Mouse (Mus musculus) forebrain, embryonic 11.5 days (tissue): Measurements from ENCODE around the gene Mid2. TPM values are rescaled to one million over a fixed set of nuclear protein-coding genes. Genes with fewer than 3 reads are reported as not detected.
"Not testable (repeated sequence)": the region's sequence is repeated elsewhere in the genome, so short reads cannot be mapped to it uniquely, and the experiment has no call there.

ENCODE experiments used
- ATAC-seq: fragments of 200-750 bp; cut with Nextera tagmentation; replicated peaks from 2 replicates; pipeline ENCODE4 v1.8.0; 2017; ENCODE audit warnings: moderate TSS enrichment; ENCODE audit not compliant: low FRiP score
- DNase-seq: peaks from one replicate; pipeline ENCODE4 v3.0.0-alpha.2; 2017; ENCODE audit warnings: low spot score
- H3K27ac ChIP-seq: fragments of 300-500 bp; sonication (generic); 2 replicates; pipeline ENCODE4 v1.5.1; 2014; ENCODE audit warnings: low read depth, low read length
- H3K27me3 ChIP-seq: fragments of 300-500 bp; sonication (generic); 2 replicates; pipeline ENCODE4 v1.6.1; 2014; ENCODE audit warnings: mild to moderate bottlenecking, low read length, mixed read lengths; ENCODE audit not compliant: control insufficient read depth, insufficient read depth
- H3K36me3 ChIP-seq: fragments of 300-500 bp; sonication (generic); 2 replicates; pipeline ENCODE4 v1.6.1; 2014; ENCODE audit warnings: mild to moderate bottlenecking, low read length, moderate library complexity, mixed read lengths; ENCODE audit not compliant: control insufficient read depth, insufficient read depth
- H3K4me1 ChIP-seq: fragments of 300-500 bp; sonication (generic); replicated peaks from 2 replicates; pipeline ENCODE4 v1.6.1; 2014; ENCODE audit warnings: low read length, mixed read lengths; ENCODE audit not compliant: control insufficient read depth, insufficient read depth
- H3K4me2 ChIP-seq: fragments of 300-500 bp; sonication (generic); 2 replicates; pipeline ENCODE4 v1.6.1; 2014; ENCODE audit warnings: low read depth, mild to moderate bottlenecking, low read length, moderate library complexity, mixed read lengths; ENCODE audit not compliant: severe bottlenecking
- H3K4me3 ChIP-seq: fragments of 300-500 bp; sonication (generic); 2 replicates; pipeline ENCODE4 v1.5.1; 2014; ENCODE audit warnings: low read depth, low read length
- H3K9ac ChIP-seq: fragments of 300-500 bp; sonication (generic); 2 replicates; pipeline ENCODE4 v1.6.1; 2014; ENCODE audit warnings: low read length
- H3K9me3 ChIP-seq: fragments of 300-500 bp; sonication (generic); 2 replicates; pipeline ENCODE4 v1.6.1; 2016; ENCODE audit warnings: low read length, mixed read lengths; ENCODE audit not compliant: control insufficient read depth
- WGBS: fragments of 180-500 bp; shearing (Covaris S2); extraction: QIAGEN DNeasy Blood & Tissue Kit; methylation state at CpG from one replicate; pipeline ENCODE4 v1.1.7; 2014; 5-methylcytosine and 5-hydroxymethylcytosine counted together
- polyA plus RNA-seq: library from polyadenylated mRNA; unstranded; fragments of >200 nt; fragmentation: Nextera tagmentation; extraction: Ambion mirVana; gene quantifications from 2 replicates; pipeline ENCODE4 v1.2.1, GENCODE M21; 2014

The Mid2 gene
- polyA plus RNA-seq, 1 experiment from 2014 or later = 2.0 TPM

- WGBS = 80% methylated on average over 2 of the region's 2 CpGs
- peaks cover 10% of the 10 kb centered on the region; the same call in 1 of the 2 replicates for H3K27me3 ChIP-seq
Measured at GRCm38 (mm10) chrX:140688335-140688734, 23.9 kb downstream of the Mid2 start.

GRCm38 (mm10) chrX:140697872-140698463, 33.6 kb downstream of the Mid2 start:
- DNase-seq, ATAC-seq, H3K4me2 ChIP-seq, H3K9me3 ChIP-seq, H3K27ac ChIP-seq, H3K9ac ChIP-seq, H3K4me3 ChIP-seq, H3K36me3 ChIP-seq, H3K27me3 ChIP-seq, H3K4me1 ChIP-seq: not testable (repeated sequence)
- 65% methylated on average over 6 of the region's 7 CpGs for WGBS

More at GRCm38 (mm10) chrX:140688335-140688734, 23.9 kb downstream of the Mid2 start:
- no peaks in the 10 kb centered on the region for H3K9me3 ChIP-seq
- no peaks in the 10 kb centered on the region for H3K4me1 ChIP-seq
- DNase-seq = no peak
- H3K4me3 ChIP-seq = no peak overlapping the region
- no peak for ATAC-seq
- no peak overlapping the region for H3K4me2 ChIP-seq
- H3K36me3 ChIP-seq = no peaks in the 10 kb centered on the region
- H3K27ac ChIP-seq = no peak overlapping the region
- no peak overlapping the region for H3K9ac ChIP-seq

DNA sequence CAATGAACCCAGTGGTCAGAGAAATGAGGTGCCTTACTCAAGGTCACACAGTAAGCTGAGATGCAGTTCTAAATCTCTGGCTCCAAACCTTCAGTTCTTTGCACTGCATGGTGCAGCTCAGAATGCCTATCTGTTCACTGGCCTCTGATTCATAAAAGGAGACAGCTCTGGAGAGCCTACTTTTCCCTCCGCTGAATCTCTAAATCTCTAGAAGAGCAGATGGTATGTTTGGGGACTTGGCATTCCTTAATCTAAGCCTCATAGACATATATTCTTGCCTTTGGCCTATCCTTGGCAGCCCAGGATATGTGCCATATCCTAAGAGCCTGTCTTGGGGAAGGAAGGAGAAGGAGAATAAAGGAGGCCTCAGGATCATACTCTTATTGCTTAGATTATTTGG, 38.8 kb downstream of the Mid2 start:
- H3K9ac ChIP-seq = no peak overlapping the region
- ATAC-seq (no peak), DNase-seq (no peak)
- WGBS = 84% methylated on average over 1 of the region's 1 CpGs
- H3K4me3 ChIP-seq = no peak overlapping the region
- H3K27ac ChIP-seq = no peak overlapping the region
- peaks cover 5% of the 10 kb centered on the region; the same call in 1 of the 2 replicates for H3K27me3 ChIP-seq
- H3K4me2 ChIP-seq = no peak overlapping the region
- H3K4me1 ChIP-seq = no peaks in the 10 kb centered on the region
- H3K36me3 ChIP-seq = no peaks in the 10 kb centered on the region
- H3K9me3 ChIP-seq = no peaks in the 10 kb centered on the region

DNA sequence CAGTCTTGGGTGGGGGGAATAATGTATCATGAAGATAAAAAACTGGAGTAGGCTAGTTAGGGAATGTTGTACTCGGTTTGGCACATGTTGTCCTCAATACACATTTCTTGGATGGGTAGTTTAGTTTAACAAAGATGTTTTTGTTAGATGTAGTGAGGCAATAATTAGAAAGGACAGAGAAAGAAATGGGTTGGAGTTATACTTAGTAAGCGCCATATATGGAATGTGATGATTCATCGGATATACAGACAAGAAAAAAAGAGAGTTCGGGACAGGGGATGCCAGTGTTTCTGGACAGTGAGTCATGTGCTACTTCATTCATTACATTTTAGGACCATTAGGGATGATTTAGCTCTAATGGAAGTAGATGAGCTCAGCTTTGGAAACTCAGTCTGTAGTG, 41.7 kb downstream of the Mid2 start:
- Histone ChIP-seq H3K36me3 (no peaks in the 10 kb centered on the region), H3K9me3 (no peaks in the 10 kb centered on the region), H3K4me1 (no peaks in the 10 kb centered on the region), H3K9ac (no peak overlapping the region), H3K4me2 (no peak overlapping the region), H3K27ac (no peak overlapping the region), H3K27me3 (peaks cover 2% of the 10 kb centered on the region; the same call in 1 of the 2 replicates), H3K4me3 (no peak overlapping the region)
- DNase-seq = no peak
- WGBS = 88% methylated on average over 4 of the region's 4 CpGs
- ATAC-seq = no peak

DNA sequence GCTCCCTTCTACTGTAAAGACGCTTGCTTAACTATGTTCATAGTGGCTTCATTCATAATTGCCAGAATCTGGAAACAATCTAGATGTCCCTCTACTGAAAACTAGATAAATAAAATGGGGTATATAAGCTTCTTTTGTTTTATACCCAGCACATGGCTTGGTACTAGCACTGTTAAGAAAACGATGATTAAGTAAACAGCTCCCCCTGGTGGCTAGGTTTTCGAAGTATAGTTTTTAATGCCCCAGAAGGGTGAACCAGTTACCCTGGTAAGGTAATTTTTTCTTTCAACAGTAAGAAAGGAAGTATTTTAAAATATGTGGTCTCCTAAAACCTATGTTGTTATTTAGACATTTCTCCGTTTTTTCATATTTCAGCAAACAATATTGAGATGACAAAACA, 58.0 kb downstream of the Mid2 start:
- H3K9ac ChIP-seq = no peak overlapping the region
- no peak overlapping the region for H3K4me3 ChIP-seq
- no peaks in the 10 kb centered on the region for H3K36me3 ChIP-seq
- no peaks in the 10 kb centered on the region for H3K9me3 ChIP-seq
- no peaks in the 10 kb centered on the region; the same call in 1 of the 2 replicates for H3K27me3 ChIP-seq
- DNase-seq = no peak
- no peak overlapping the region for H3K4me2 ChIP-seq
- WGBS = 34% methylated on average over 4 of the region's 4 CpGs
- H3K4me1 ChIP-seq = no peaks in the 10 kb centered on the region
- no peak overlapping the region for H3K27ac ChIP-seq
- ATAC-seq = no peak

- no peaks in the 10 kb centered on the region for H3K36me3 ChIP-seq
- H3K9ac ChIP-seq = no peak overlapping the region
- H3K4me2 ChIP-seq = no peak overlapping the region
- DNase-seq (no peak), ATAC-seq (no peak)
- H3K27ac ChIP-seq = no peak overlapping the region
- H3K27me3 ChIP-seq = peaks cover 5% of the 10 kb centered on the region
- H3K4me3 ChIP-seq = no peak overlapping the region
- H3K4me1 ChIP-seq = no peaks in the 10 kb centered on the region
- no peaks in the 10 kb centered on the region for H3K9me3 ChIP-seq
Measured at GRCm38 (mm10) chrX:140738986-140739385, 74.6 kb downstream of the Mid2 start.

GRCm38 (mm10) chrX:140743213-140743612, 78.8 kb downstream of the Mid2 start:
- WGBS = 76% methylated on average over 5 of the region's 5 CpGs
- Histone ChIP-seq H3K4me2 (no peak overlapping the region), H3K27me3 (peaks cover 1% of the 10 kb centered on the region), H3K9ac (no peak overlapping the region), H3K4me1 (no peaks in the 10 kb centered on the region), H3K4me3 (no peak overlapping the region), H3K9me3 (no peaks in the 10 kb centered on the region), H3K27ac (no peak overlapping the region), H3K36me3 (no peaks in the 10 kb centered on the region)
- ATAC-seq = no peak
- DNase-seq = no peak

GRCm38 (mm10) chrX:140769794-140770193, 105.4 kb downstream of the Mid2 start:
- Histone ChIP-seq H3K36me3 (no peaks in the 10 kb centered on the region), H3K9me3 (no peaks in the 10 kb centered on the region), H3K27me3 (peaks cover 2% of the 10 kb centered on the region; the same call in 1 of the 2 replicates), H3K4me2 (no peak overlapping the region), H3K9ac (no peak overlapping the region), H3K4me1 (no peaks in the 10 kb centered on the region), H3K4me3 (no peak overlapping the region), H3K27ac (no peak overlapping the region)
- DNase-seq = no peak
- WGBS = 68% methylated on average over 1 of the region's 1 CpGs
- no peak for ATAC-seq

DNA sequence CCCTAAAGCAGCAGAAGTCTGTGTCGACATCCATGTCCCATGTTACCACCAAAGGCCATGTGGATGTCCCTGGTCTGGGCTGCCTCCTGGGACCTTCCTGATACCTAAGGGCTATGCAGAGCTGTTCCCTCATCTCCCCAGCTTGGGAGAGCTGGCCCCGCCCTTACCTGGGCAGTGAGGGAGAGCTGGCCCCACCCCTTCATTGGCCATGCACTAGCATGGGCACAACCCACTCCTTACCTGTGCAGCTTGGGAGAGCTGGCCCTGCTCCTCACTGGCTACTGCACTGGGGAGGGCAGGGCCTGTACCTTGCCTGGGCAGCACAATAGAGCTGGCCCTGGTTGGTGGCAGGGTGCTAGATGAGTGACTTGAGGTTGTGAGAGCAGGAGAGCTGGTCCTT, 140.9 kb downstream of the Mid2 start:
- H3K27me3 ChIP-seq = no peaks in the 10 kb centered on the region; the same call in 1 of the 2 replicates
- H3K36me3 ChIP-seq = no peaks in the 10 kb centered on the region
- ATAC-seq (no peak), DNase-seq (no peak)
- H3K9me3 ChIP-seq = no peaks in the 10 kb centered on the region
- H3K4me3 ChIP-seq = no peak overlapping the region
- no peaks in the 10 kb centered on the region for H3K4me1 ChIP-seq
- H3K27ac ChIP-seq = no peak overlapping the region
- no peak overlapping the region for H3K4me2 ChIP-seq
- no peak overlapping the region for H3K9ac ChIP-seq
- 93% methylated on average over 2 of the region's 2 CpGs for WGBS
